Mouse (Mus musculus): ENCODE results near the gene Foxo4.

Foxo4 gene

GRCm38 (mm10) chrX:101299055-101299454 is 44.7 kb downstream of the Foxo4 start, which contains the start of gene Nlgn3:
TSS of gene Nlgn3 (plus strand) at chrX:101299168.
- DNase-seq: peak; percentile 37

DNA sequence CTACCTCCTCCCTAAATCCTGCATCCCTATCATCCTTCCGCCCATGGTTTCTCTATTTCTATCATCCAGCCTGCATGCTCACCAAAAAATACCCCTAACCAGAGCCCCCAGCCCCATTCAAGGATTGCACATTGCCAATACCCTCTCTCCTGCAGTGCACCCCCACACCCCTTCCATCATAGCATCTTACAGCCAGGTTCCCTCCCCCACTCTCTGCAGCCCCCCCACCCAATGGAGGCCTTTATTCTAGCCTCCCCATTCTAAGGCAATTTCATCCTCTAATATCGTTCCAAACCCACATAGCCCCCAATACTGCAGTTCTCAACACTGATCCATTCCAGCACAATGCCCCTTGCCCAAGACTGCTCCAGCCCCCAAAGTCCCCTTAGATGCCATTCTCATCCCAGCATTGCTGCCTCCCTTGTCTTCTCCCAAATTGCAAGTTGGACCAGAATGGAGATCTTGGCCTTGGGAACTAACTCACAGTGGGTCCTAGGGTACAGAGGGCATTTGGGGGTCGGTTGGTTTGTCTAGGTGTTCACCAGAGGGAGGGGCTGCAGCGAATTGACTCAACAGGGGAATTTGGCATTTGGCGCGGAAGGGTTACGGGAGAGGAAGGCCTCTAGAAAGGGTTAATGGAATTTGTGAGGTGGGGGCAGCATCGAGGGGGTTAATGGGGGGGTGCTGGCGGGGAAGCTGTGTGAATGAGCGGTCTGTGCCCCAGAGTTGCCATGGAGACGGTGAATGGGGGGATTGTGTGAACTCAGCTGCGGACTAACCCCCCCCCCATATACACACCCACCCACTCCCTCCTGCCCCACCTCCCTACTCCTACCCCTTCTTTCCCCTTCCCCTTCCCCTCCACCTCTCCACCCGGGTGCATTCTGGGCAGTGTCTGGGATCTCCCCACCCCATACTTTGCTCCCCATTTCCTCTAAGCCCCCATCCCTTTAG is 45.4 kb downstream of the Foxo4 start:
- no peak for DNase-seq

DNA sequence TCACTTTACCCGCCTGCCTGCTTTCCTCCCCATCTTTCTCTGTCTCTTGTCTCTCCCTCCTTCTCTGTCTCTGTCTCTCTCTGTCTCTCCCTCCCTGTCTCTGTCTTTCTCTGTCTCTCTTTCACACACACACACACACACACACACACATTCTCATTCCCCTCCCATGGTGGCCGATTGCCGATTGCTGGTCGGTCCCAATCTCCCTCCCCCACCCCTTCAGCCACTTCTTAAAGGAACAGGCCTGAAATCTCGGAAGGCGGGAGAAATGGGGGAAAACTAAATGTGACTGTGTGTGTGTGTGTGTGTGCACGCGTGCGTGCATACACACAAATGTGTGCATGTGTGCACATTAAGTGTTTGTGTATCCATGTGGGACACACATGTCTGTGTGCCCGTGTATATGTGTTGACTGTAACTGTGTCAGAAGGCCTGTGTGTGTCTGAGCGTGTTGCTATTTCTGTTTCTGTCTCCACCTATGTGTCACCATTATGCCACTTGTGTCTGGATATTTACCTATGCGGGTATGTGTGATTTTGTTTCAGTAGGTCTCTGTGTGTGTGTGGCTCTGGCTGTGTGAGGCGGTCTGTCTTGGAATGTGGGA is 46.2 kb downstream of the Foxo4 start:
- no peak for DNase-seq

GRCm38 (mm10) chrX:101301654-101302053 is 47.3 kb downstream of the Foxo4 start:
- no peak for DNase-seq

GRCm38 (mm10) chrX:101304646-101305045 is 50.3 kb downstream of the Foxo4 start:
- no peak for DNase-seq

DNA sequence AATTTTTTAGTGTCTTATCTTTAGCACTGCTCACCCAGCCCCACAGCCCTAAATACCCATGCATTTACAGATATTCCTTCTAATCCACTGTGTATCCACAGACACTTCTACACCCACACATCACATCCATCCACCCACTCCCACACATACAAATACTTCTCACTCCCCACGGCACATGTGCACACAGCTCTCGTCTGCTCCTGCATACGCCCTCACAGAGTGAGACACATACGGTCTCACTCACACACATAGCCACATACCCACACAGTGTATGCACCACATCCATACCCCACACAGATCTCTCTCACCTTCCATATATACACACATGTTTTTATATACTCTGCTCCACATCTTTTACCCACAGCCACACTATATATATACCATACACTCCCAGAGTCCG is 55.0 kb downstream of the Foxo4 start:
- DNase-seq: peak; percentile 47

All from layer of hippocampus, adult 9-11 months (tissue).